Mouse (Mus musculus): ENCODE results near the gene Gm21882. TPM values are rescaled to one million over a fixed set of nuclear protein-coding genes. Genes with fewer than 3 reads are reported as not detected.
"Not testable (repeated sequence)": the region's sequence is repeated elsewhere in the genome, so short reads cannot be mapped to it uniquely, and the experiment has no call there.

Gene Gm21882
- total RNA-seq (2021), result not detected
- long read RNA-seq, experiment 1, result 0 reads
- long read RNA-seq, experiment 2, result 0 reads

DNA sequence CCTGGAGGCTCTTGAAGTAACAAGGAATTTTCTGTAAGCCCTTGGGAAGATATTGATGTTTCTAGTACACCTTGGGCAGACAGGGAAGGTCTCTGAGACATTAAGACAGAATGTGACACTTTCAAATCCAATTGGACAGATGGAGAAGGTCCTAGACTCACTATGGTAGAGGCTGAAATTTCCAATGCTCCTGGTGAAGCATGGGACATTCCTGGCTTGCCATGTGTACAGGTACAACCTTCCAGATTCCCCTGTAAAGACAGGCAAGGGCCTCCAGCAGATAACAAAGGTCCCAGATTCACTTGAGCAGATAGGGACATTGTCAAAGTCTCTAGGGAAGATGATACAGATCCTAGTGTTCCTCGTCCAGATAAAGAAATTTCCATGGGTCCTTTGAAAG is at the start of gene Gm21882:
Gene Gm21882 (minus strand): TSS at position 101 of the 400 bp plus-strand sequence.
- DNase-seq; intact Hi-C loops (cut with DNase I): not testable (repeated sequence)

Other genes with a start within 250 kb of the Gm21882 start
- gene Gm21865, start 64.6 kb downstream of the Gm21882 start, total RNA-seq (2021), result not detected

Data from gastrocnemius, postnatal 36 days (tissue).